Mouse (Mus musculus) thymus, adult 2 months (tissue): ENCODE results near the gene Cyp4f18. TPM values are rescaled to one million over a fixed set of nuclear protein-coding genes. Genes with fewer than 3 reads are reported as not detected.
A peak's percentile ranks its signal among the peaks of the same experiment; 100 is the strongest.
"Not testable (repeated sequence)": the region's sequence is repeated elsewhere in the genome, so short reads cannot be mapped to it uniquely, and the experiment has no call there.

Experiments
- DNase-seq: peaks from one replicate; pipeline ENCODE4 v3.0.0; 2021
- H3K27ac ChIP-seq: fragments of 200-500 bp; 2 replicates; pipeline ENCODE4 v1.5.1; 2012; ENCODE audit warnings: low read length, control low read depth; ENCODE audit not compliant: control insufficient read depth, insufficient read depth
- H3K27me3 ChIP-seq: fragments of 200-500 bp; 2 replicates; pipeline ENCODE4 v1.6.1; 2012; ENCODE audit warnings: mild to moderate bottlenecking, low read length, moderate library complexity, mixed read lengths; ENCODE audit not compliant: control insufficient read depth, insufficient read depth
- H3K36me3 ChIP-seq: fragments of 200-500 bp; 2 replicates; pipeline ENCODE4 v1.6.1; 2012; ENCODE audit warnings: mild to moderate bottlenecking, low read length, moderate library complexity; ENCODE audit not compliant: control insufficient read depth, insufficient read depth
- H3K4me1 ChIP-seq: fragments of 200-500 bp; replicated peaks from 2 replicates; pipeline ENCODE4 v1.6.1; 2012; ENCODE audit warnings: low read length; ENCODE audit not compliant: control insufficient read depth, insufficient read depth
- H3K4me3 ChIP-seq: fragments of 200-500 bp; 2 replicates; pipeline ENCODE4 v1.5.1; 2012; ENCODE audit warnings: mild to moderate bottlenecking, low read length, control low read depth, moderate library complexity; ENCODE audit not compliant: control insufficient read depth, insufficient read depth
- CTCF ChIP-seq: fragments of 200-500 bp; IDR thresholded peaks from 2 replicates; pipeline ENCODE4 v1.5.1; 2012; ENCODE audit warnings: mild to moderate bottlenecking, control low read depth, low read length, moderate library complexity, borderline replicate concordance; ENCODE audit not compliant: control insufficient read depth, poor library complexity, insufficient read depth; ENCODE audit errors: extremely low read depth
- POLR2A ChIP-seq: fragments of 200-500 bp; IDR thresholded peaks from 2 replicates; pipeline ENCODE4 v1.6.1; 2012; ENCODE audit warnings: mild to moderate bottlenecking, low read length, control low read depth, moderate library complexity; ENCODE audit not compliant: control insufficient read depth, poor library complexity, insufficient read depth; ENCODE audit errors: extremely low read depth
- WGBS: fragments of 180-500 bp; shearing (Covaris S2); methylation state at CpG from one replicate; pipeline ENCODE4 v1.1.7; 2018; 5-methylcytosine and 5-hydroxymethylcytosine counted together
- polyA plus RNA-seq: library from polyadenylated mRNA; depleted of rRNA; stranded (reverse); fragments of >200 nt; gene quantifications from 2 replicates; pipeline ENCODE4 v1.2.3, GENCODE M21; 2012

The Cyp4f18 gene
- polyA plus RNA-seq, 1 experiment, result 13.9 TPM

DNA sequence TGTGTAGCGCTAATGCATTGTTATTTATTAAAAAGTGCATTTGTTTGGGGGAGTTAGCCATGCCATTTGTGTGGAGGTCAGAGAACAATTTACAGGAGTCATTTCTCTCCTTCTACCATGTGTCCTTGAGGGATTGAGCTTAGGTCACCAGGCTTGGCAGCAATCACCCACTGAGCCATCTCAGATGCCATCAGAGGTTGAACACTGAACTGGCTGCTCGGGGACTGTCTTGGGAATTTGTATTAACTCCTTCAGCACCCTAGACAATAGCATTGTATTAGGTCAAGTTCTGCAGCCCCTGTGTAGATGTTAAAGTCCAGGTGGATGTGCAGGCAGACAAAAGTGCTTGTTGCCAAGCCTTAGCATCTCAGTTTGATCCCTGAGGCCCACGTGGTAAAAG, 45.4 kb downstream of the Cyp4f18 start:
- DNase-seq, result no peak
- H3K4me1 ChIP-seq, result no peaks in the 10 kb centered on the region; the same call in 1 of the 2 replicates
- TF ChIP-seq POLR2A, result no peak
- no peak for TF ChIP-seq CTCF
- no peak overlapping the region for H3K4me3 ChIP-seq
- H3K36me3 ChIP-seq, result peaks cover 24% of the 10 kb centered on the region
- H3K27me3 ChIP-seq, result no peaks in the 10 kb centered on the region
- WGBS, result 95% methylated on average over 3 of the region's 3 CpGs
- H3K27ac ChIP-seq, result no peak overlapping the region

DNA sequence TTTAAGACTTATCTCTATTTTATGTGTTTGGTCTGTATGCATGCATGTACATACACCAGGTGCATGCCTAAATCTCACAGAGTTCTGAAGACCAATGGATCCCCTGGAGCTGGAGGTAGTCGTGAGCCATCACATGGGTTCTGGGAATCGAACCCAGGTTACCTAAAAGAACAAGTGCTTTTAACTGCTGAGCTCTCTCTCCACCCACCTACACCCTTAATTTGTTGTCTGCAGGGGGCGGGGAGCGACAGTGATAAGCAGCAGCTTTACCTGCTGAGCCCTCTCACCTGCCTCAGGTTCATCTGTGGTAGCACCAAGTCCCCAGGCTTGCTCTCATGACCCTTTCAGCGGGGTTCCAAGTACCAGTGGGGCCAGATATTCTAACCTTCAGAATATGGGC, 47.6 kb downstream of the Cyp4f18 start:
- Histone ChIP-seq H3K4me3 (no peak overlapping the region), H3K27ac (no peak overlapping the region), H3K36me3 (peaks cover 13% of the 10 kb centered on the region), H3K27me3 (no peaks in the 10 kb centered on the region), H3K4me1 (no peaks in the 10 kb centered on the region; the same call in 1 of the 2 replicates)
- WGBS, result 94% methylated on average over 5 of the region's 5 CpGs
- TF ChIP-seq CTCF (no peak), POLR2A (no peak)
- DNase-seq, result no peak

DNA sequence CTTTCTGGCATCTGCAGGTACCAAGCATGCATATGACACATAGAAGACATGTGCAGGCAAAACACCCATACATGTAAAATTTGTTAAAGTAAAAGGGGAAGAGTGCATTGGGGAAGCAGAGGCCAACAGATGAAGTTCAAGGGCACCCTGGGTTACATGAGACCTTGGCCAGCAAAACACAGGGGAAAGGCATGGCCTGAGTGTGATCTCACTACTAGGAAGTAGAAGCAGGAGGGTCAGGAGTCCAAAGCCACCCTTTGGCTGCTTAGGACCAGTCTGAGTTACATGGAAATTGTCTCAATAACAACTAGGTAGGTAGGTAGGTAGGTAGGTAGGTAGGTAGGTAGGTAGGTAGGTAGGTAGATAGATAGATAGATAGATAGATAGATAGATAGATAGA, 48.9 kb downstream of the Cyp4f18 start:
- H3K27me3 ChIP-seq, result no peaks in the 10 kb centered on the region
- no peak overlapping the region for H3K4me3 ChIP-seq
- H3K27ac ChIP-seq, result no peak overlapping the region
- DNase-seq, result no peak
- H3K36me3 ChIP-seq, result 0 out of 2 replicates have a peak, but pooled peaks cover 9% of the 10 kb centered on the region
- no peak for TF ChIP-seq POLR2A
- TF ChIP-seq CTCF, result no peak
- no peaks in the 10 kb centered on the region; the same call in 1 of the 2 replicates for H3K4me1 ChIP-seq

DNA sequence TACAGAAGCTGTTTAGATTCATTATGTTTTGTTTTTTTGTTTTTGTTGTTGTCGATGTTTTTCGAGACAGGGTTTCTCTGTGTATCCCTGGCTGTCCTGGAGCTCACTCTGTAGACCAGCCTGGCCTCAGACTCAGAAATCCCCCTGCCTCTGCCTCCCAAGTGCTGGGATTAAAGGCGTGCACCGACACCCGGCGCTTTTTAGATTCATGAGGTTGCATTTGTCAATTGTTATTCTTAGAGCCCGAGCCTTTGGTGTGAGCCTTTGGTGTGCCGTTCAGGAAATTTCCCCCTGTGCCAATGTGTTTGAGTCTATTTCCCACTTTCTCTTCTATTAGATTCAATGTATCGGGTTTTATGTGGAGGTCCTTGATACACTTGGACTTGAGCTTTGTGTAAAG, 54.8 kb downstream of the Cyp4f18 start:
- no peak overlapping the region for H3K27ac ChIP-seq
- WGBS, result 98% methylated on average over 9 of the region's 9 CpGs
- TF ChIP-seq CTCF (no peak), POLR2A (no peak)
- no peak for DNase-seq
- no peak overlapping the region for H3K4me3 ChIP-seq
- H3K27me3 ChIP-seq, result no peaks in the 10 kb centered on the region
- H3K36me3 ChIP-seq, result no peaks in the 10 kb centered on the region
- H3K4me1 ChIP-seq, result peaks cover 5% of the 10 kb centered on the region

DNA sequence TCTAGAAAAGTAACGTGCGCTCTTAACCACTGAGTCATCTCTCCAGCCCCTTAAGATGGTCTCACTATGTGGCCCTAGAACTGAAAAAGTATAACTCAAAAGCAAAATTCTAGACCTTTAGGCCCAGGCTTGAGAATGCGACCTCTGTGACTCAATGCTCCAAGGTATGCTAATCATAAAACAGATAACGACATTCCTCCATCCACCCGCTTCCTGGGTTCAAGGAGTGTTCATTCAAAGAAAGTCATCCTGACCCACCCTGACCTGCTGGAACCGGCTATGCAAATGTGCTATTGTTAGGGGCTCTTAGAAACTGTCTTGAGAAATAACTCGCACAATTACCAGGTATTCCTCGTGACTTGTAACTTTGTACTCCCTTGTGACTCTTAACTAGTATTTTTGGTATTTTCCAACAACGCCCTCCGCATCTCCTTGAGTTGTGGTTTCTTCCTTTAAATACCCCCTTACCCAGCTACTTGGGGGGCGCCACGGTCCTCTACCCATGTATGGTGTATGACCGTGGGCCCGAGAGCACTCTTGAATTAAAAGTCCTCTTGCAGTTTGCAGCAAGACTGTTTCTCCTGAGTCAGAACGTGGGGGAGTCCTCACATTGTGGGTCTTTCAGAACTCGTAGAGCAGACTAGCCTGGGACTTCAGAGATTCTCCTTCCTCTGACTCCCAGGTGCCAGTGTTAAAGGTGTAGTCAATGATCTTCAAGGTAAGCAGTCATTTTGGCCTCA, 56.3 kb downstream of the Cyp4f18 start:
- H3K27me3 ChIP-seq, H3K27ac ChIP-seq, H3K4me3 ChIP-seq, H3K4me1 ChIP-seq, H3K36me3 ChIP-seq, DNase-seq: not testable (repeated sequence)
- WGBS, result 98% methylated on average over 16 of the region's 16 CpGs

DNA sequence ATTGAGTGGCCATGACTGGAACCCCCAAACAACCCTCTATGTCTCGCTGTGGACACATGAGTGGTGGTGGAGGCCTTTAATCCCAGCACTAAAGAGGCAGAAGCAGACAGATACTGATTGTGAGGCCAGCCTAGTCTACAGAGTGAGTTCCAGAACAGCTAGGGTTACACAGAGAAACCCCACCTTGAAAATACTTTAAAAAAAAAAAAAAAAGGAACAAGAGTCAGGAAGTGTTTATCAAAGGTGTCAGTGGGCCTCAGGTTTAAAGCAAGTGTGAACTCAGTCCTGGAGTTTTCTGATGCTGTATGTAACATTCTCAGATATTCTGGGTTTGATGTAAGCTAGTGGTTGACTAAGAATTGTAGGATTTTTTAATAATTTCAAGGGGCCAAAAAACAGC, 56.9 kb downstream of the Cyp4f18 start:
- Histone ChIP-seq H3K4me3 (no peak overlapping the region), H3K4me1 (peaks cover 5% of the 10 kb centered on the region), H3K27ac (no peak overlapping the region), H3K27me3 (no peaks in the 10 kb centered on the region), H3K36me3 (no peaks in the 10 kb centered on the region)
- 86% methylated on average over 1 of the region's 1 CpGs for WGBS
- TF ChIP-seq POLR2A (no peak), CTCF (no peak)
- no peak for DNase-seq

DNA sequence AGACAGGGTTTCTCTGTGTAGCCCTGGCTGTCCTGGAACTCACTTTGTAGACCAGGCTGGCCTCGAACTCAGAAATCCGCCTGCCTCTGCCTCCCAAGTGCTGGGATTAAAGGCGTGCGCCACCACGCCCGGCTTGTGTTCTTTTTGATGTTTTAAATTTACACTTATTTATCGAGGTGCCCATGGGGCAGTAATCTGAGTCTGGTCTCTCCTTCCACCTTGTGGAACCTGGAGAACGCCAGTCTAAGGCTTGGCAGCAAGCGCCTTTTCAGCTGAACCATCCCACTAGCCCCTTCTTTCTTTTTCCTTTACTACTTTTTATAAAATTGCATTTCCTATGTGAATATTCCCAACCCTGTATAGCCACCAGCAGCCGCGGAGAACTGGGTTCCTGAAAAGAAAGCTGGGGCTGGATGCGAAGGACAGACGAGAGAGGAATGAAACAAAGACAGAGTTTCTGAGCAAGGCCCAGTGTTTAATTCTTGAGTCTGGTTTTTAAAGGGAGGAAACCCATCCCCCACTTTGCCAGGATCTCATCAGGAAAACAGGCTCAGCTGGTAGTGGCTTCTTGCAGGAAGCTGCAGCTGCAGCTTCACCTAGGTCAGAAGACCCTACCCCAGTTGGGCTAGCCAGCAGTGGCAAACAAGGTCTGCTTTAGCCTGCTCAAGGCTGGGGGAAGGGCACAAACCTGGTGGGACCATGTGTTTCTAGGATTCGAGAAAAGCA, 57.8 kb downstream of the Cyp4f18 start:
- H3K4me3 ChIP-seq, result peak overlapping the region; percentile 64
- H3K27ac ChIP-seq, result no peak overlapping the region
- 9% methylated on average over 14 of the region's 14 CpGs for WGBS
- DNase-seq, result peak; percentile 30
- no peak for TF ChIP-seq POLR2A
- TF ChIP-seq CTCF, result no peak
- H3K36me3 ChIP-seq, result no peaks in the 10 kb centered on the region
- peaks cover 5% of the 10 kb centered on the region for H3K4me1 ChIP-seq
- H3K27me3 ChIP-seq, result no peaks in the 10 kb centered on the region
